Comparison of ENCODE assay signal across 12 mouse cellular contexts in genomic region chr19:25096986-25097385, GRCm38 (mm10).
DNase-seq lines count a peak whose midpoint lies in the region; ATAC-seq lines count a peak whose summit lies in the region.
"Had no signal": no experiment of that assay in that cellular context is flagged by ENCODE, and none has a peak within 500 bp of the region (broad histone marks: within the 10 kb centered on the region; RNA-seq: fewer than 3 reads in every experiment).

No protein-coding gene starts in this region.

- peak overlapping the region; percentile 64 for H3K27ac ChIP-seq in kidney, embryonic 15.5 days
- H3K27ac ChIP-seq in hindbrain, embryonic 12.5 days: no peak overlapping the region
- H3K27ac ChIP-seq: hindbrain, embryonic 15.5 days had no signal

- no peak overlapping the region for H3K4me2 ChIP-seq in kidney, embryonic 15.5 days
- H3K4me2 ChIP-seq in hindbrain, embryonic 12.5 days (replicated peaks): no peak overlapping the region
- H3K4me2 ChIP-seq: hindbrain, embryonic 15.5 days; limb, embryonic 12.5 days had no signal

- H3K27me3 ChIP-seq in kidney, embryonic 15.5 days: no peaks in the 10 kb centered on the region
- H3K27me3 ChIP-seq in hindbrain, embryonic 12.5 days: no peaks in the 10 kb centered on the region
- H3K27me3 ChIP-seq: hindbrain, embryonic 15.5 days; limb, embryonic 12.5 days had no signal

- peaks cover 26% of the 10 kb centered on the region for H3K4me1 ChIP-seq in kidney, embryonic 15.5 days
- H3K4me1 ChIP-seq in hindbrain, embryonic 12.5 days: no peaks in the 10 kb centered on the region
- H3K4me1 ChIP-seq: hindbrain, embryonic 15.5 days had no signal

- H3K9ac ChIP-seq in kidney, embryonic 15.5 days: no peak overlapping the region
- H3K9ac ChIP-seq in hindbrain, embryonic 12.5 days: no peak overlapping the region
- H3K9ac ChIP-seq: hindbrain, embryonic 15.5 days; limb, embryonic 12.5 days had no signal

- H3K9me3 ChIP-seq in kidney, embryonic 15.5 days (replicated peaks): no peaks in the 10 kb centered on the region
- no peaks in the 10 kb centered on the region for H3K9me3 ChIP-seq in hindbrain, embryonic 12.5 days (replicated peaks)
- H3K9me3 ChIP-seq: hindbrain, embryonic 15.5 days; limb, embryonic 12.5 days had no signal

- no peaks in the 10 kb centered on the region for H3K36me3 ChIP-seq in kidney, embryonic 15.5 days
- no peaks in the 10 kb centered on the region for H3K36me3 ChIP-seq in hindbrain, embryonic 12.5 days
- H3K36me3 ChIP-seq: hindbrain, embryonic 15.5 days; limb, embryonic 12.5 days had no signal

- ATAC-seq in kidney, embryonic 15.5 days (replicated peaks; ENCODE audit: low FRiP score): peak; percentile 64; the same call in 1 of the 2 replicates
- ATAC-seq in activated CD4-positive, CD25-positive, alpha-beta regulatory T cell, adult 4 months: no peak
- ATAC-seq in hindbrain, embryonic 12.5 days (ENCODE audit: low FRiP score): no peak

- 40% methylated on average over 4 of the region's 4 CpGs for WGBS in kidney, embryonic 15.5 days
- 72% methylated on average over 4 of the region's 4 CpGs for WGBS in hindbrain, embryonic 12.5 days

- DNase-seq in adrenal gland, adult (ENCODE audit: inconsistent age in 2 of 2, low spot score in 1 of 2): peak; percentile 17 to 43
- DNase-seq in adrenal gland, adult 18-20 months (ENCODE audit: low spot score in 2 of 2): no peak
- peak; percentile 26 for DNase-seq in adrenal gland, postnatal 25 days
- peak; percentile 62 for DNase-seq in lung, postnatal 25 days (ENCODE audit: low spot score)
- DNase-seq in embryo, embryonic 9.5 days (ENCODE audit: extremely low spot score): no peak
- DNase-seq: cerebellum, adult 2 months; thymus, postnatal 14 days had no signal

- H3K4me3 ChIP-seq in kidney, embryonic 15.5 days (replicated peaks): no peak overlapping the region
- no peak overlapping the region for H3K4me3 ChIP-seq in hindbrain, embryonic 12.5 days
- H3K4me3 ChIP-seq: hindbrain, embryonic 15.5 days; limb, embryonic 12.5 days had no signal

Comparison
In these comparisons a context has a peak if more than half of its experiments do, and no peak if none do; other contexts are left out.
1. DNase-seq: peak in adrenal gland, adult (2 of 2), adrenal gland, postnatal 25 days (single experiment) and lung, postnatal 25 days (single experiment); none in adrenal gland, adult 18-20 months (0 of 2) and embryo, embryonic 9.5 days (single experiment).